12 mouse cellular contexts compared by ENCODE assay signal in the genomic region with DNA sequence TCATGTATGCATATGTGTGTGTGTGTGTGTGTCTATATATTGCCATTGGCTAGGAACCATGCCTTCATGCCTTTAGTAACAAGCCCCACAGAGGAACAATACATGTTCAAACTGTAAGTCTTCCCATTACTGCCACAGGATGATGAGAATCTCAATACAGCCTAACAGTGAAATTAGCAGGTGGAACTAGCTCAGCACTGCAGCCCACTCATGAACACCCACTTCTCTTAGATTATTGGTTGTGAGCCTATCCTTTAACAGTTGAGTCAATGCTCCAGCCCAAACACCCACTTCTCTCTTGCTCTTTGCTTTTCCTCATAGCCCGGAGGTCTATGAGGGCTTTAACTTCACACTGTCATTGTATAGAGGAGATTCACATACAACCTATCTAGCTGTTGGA.
"Had no signal": no experiment of that assay in that cellular context is flagged by ENCODE, and none has a peak within 500 bp of the region (broad histone marks: within the 10 kb centered on the region; RNA-seq: fewer than 3 reads in every experiment).

No protein-coding gene starts in this region.

- DNase-seq: gastrocnemius, postnatal 14 days; gastrocnemius, postnatal 36 days; heart, adult 2 months; heart, postnatal 14 days; heart, postnatal 36 days; kidney, adult 11 months; kidney, adult 2 months; kidney, adult 9 months; kidney, postnatal 14 days; kidney, postnatal 36 days; layer of hippocampus, postnatal 36 days; left cerebral cortex, postnatal 4 days had no signal
